Mouse (Mus musculus) bone marrow macrophage, adult 2 months (primary cell): ENCODE data around the gene Olfr601. TPM values are rescaled to one million over a fixed set of nuclear protein-coding genes. Genes with fewer than 3 reads are reported as not detected.
"Not testable (repeated sequence)": the region's sequence is repeated elsewhere in the genome, so short reads cannot be mapped to it uniquely, and the experiment has no call there.

Experiments
- H3K27ac ChIP-seq: 2 replicates; pipeline ENCODE4 v1.5.1; 2012; ENCODE audit warnings: low read depth, low read length; ENCODE audit not compliant: insufficient read depth
- H3K4me1 ChIP-seq: 2 replicates; pipeline ENCODE4 v1.6.1; 2012; ENCODE audit warnings: low read length; ENCODE audit not compliant: control insufficient read depth, insufficient read depth
- H3K4me3 ChIP-seq: 2 replicates; pipeline ENCODE4 v1.5.1; 2012; ENCODE audit warnings: mild to moderate bottlenecking, low read length, moderate library complexity; ENCODE audit not compliant: insufficient read depth
- CTCF ChIP-seq: IDR thresholded peaks from 2 replicates; pipeline ENCODE4 v1.5.1; 2012; ENCODE audit warnings: low read depth, mild to moderate bottlenecking, low read length, moderate library complexity
- POLR2A ChIP-seq: IDR thresholded peaks from 2 replicates; pipeline ENCODE4 v1.6.1; 2012; ENCODE audit warnings: mild to moderate bottlenecking, low read depth, low read length, borderline replicate concordance
- polyA plus RNA-seq: library from polyadenylated mRNA; stranded (reverse); fragments of >200 nt; gene quantifications from 2 replicates; pipeline ENCODE4 v1.2.4, GENCODE M21; 2012; ENCODE audit not compliant: missing spikeins, insufficient read depth, insufficient read length

Gene Olfr601
- not detected in 2 replicates for polyA plus RNA-seq

- Histone ChIP-seq H3K4me3 (no peak within 1 kb of the TSS), H3K4me1 (no peaks in the 10 kb centered on the region), H3K27ac (no peak within 1 kb of the TSS)
- TF ChIP-seq POLR2A, result no peak
- TF ChIP-seq CTCF, result no peak
Measured at GRCm38 (mm10) chr7:103362555-103362954, at the start of gene Olfr601. Gene Olfr601, minus strand, starts transcription at chr7:103362655.

DNA sequence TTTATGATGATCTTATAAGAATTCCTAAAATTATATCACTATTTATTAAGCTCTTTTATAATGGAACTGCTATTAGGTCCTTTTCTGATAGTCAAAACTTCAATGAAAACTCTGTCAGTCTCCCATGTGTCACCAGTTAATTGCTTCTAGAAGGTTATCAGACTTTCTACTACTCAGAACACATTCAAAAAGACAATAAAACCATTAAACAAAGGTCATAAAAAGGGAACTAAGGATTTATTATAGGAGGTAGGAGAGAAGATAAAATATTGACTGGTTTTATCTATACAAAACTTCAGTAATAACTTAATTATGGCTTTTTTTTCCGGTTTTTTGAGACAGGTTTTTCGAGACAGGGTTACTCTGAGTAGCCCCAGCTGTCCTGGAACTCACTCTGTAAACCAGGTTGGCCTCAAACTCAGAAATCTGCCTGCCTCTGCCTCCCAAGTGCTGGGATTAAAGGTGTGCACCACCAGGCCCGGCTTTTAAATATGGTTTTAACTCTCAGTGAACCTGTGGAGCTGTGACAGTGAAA is 44.1 kb upstream of the Olfr601 start:
- H3K4me3 ChIP-seq, H3K27ac ChIP-seq, H3K4me1 ChIP-seq: not testable (repeated sequence)

DNA sequence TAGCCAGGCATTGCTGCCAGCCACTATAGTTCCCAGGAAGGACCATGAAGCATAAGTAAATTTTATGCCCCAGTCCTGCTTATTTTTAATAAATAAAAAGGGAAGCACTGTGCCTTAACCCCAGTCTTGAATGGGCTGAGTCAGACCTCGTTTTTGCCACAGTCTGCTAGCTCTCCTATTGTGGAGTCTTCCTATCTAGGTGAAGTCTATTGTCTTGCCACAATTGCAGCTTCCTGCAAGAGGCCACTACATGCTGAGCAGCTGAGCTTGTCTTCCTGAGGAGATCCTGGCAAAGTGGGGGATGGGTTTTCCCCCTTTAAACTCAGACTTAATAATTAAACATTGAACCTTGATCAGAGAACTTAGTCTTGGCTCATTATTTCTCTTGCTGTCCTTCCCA is 36.5 kb upstream of the Olfr601 start:
- TF ChIP-seq POLR2A, result no peak
- no peak for TF ChIP-seq CTCF
- H3K4me3 ChIP-seq, result no peak overlapping the region
- no peak overlapping the region for H3K27ac ChIP-seq
- no peaks in the 10 kb centered on the region for H3K4me1 ChIP-seq

DNA sequence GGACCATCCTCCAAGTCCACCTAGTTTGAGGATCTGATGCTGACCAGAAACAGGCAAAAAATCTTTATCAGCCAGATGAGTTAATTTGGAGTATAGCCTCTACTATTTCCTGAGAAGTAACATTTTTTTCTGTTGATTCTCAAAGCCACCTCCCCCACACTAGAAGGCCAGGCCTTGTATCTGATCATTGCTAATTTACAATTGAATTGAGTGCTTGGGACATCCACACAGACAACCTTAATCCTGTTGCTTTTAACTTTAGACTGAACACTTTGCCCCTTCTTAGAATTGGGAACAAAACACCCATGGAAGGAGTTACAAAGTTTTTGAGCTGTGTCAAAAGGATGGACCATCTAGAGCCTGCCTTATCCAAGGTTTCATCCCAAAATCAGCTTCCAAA is 35.3 kb upstream of the Olfr601 start:
- Histone ChIP-seq H3K4me3 (no peak overlapping the region), H3K27ac (no peak overlapping the region), H3K4me1 (no peaks in the 10 kb centered on the region)
- TF ChIP-seq POLR2A (no peak), CTCF (no peak)

DNA sequence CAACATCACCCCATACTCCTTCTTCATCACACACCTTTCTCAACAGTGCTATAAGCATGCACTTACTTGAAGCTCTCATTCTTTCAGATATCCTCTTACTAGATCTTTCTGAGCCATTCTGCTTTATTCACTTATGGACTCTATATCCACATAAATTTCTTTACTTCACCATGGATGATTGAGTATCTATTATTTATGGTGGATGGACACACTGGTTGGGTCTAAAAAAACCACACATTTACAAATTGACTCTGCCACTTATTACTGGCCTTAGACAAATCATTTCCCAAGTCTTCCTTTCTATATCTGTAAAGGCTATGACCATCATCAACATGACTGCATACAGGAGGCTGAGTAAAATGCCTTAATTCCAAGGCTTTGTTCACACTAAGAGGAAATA is 23.6 kb upstream of the Olfr601 start, which contains the start of gene Olfr603:
Gene Olfr603 (minus strand): TSS at position 101 of the 400 bp plus-strand sequence.
- Histone ChIP-seq H3K4me1 (no peaks in the 10 kb centered on the region), H3K4me3 (no peak within 1 kb of the TSS), H3K27ac (no peak within 1 kb of the TSS)
- no peak for TF ChIP-seq CTCF

DNA sequence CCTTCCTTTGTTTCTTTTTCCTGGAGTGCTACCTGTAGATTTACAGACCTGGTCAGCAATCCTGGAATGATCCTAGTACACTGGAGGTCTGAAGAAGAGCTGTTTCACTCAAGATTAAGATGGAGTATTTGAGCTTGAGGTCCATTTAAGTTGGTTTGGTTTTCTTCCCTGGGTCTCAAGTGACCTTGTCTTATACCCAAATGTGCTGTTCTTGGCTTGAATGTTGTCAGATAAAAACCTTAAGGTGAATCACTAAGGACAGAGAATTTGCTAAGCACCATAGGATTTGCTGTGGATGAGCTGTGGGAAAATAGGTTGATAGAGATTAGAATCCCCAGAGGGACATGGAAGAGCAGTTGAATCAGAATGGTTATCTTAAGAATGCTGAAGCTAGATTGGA is 12.9 kb downstream of the Olfr601 start, which contains the start of gene Olfr600:
Gene Olfr600 (minus strand): TSS at position 101 of the 400 bp plus-strand sequence.
- TF ChIP-seq CTCF (no peak), POLR2A (no peak)
- Histone ChIP-seq H3K27ac (no peak within 1 kb of the TSS), H3K4me3 (no peak within 1 kb of the TSS), H3K4me1 (no peaks in the 10 kb centered on the region)

DNA sequence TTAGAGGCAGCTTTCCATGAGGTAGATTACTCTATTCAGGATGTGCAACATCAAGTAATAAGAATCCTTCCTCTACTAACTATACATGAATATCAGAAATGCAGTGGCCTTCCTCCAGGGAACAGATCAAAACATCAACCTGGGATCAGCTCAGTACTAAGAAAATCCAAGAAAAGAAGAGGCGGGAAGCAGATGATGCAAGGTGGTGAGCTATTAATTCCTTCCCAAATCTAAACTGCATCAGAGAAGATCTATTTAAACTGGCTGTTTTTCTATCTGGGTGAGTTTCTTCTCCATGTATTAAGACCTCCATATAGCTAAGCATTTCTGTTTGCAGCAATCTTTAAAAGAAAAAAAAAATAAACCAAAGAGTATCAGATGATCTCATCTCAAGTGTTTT is 26.8 kb downstream of the Olfr601 start, which contains the start of gene Olfr599:
Gene Olfr599 (plus strand): TSS at position 301 of the 400 bp plus-strand sequence.
- TF ChIP-seq CTCF, result no peak
- no peak for TF ChIP-seq POLR2A
- Histone ChIP-seq H3K4me1 (no peaks in the 10 kb centered on the region), H3K4me3 (no peak within 1 kb of the TSS), H3K27ac (no peak within 1 kb of the TSS)

DNA sequence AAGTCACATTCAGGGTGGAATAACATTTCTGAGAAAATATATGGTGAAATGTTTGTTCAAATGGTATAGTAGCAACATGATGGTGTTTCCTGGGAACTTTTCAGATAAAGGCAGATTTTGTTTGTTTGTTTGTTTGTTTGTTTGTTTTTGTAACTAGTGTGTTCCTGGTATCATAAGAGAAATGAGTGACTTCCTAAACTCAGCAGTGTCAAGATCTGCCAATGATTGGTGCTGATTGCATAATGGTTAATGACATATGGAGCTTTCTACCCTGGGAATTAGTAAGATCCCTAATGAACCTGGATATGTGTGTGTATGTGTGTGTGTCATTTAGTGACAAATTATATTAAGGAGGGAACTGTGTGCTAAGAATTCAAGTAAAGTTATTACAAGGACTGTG is 39.2 kb downstream of the Olfr601 start, which contains the start of gene Olfr598:
Gene Olfr598 (plus strand): TSS at position 301 of the 400 bp plus-strand sequence.
- no peak for TF ChIP-seq POLR2A
- TF ChIP-seq CTCF, result no peak
- Histone ChIP-seq H3K27ac (no peak within 1 kb of the TSS), H3K4me3 (no peak within 1 kb of the TSS), H3K4me1 (no peaks in the 10 kb centered on the region)

GRCm38 (mm10) chr7:103316015-103316414 is 46.4 kb downstream of the Olfr601 start, which contains the start of gene Olfr597:
Gene Olfr597, plus strand, starts transcription at chr7:103316315.
- not testable (repeated sequence) for H3K4me3 ChIP-seq, H3K27ac ChIP-seq, H3K4me1 ChIP-seq

Other genes starting within 250 kb of the Olfr601 start
- not detected in 2 replicates for gene Olfr586, start 237.0 kb downstream of the Olfr601 start, polyA plus RNA-seq
- gene Olfr588-ps1, start 221.8 kb downstream of the Olfr601 start, polyA plus RNA-seq, result not detected in 2 replicates
- not detected in 2 replicates for gene Olfr589, start 206.3 kb downstream of the Olfr601 start, polyA plus RNA-seq
- gene Olfr591, start 184.3 kb downstream of the Olfr601 start, polyA plus RNA-seq, result not detected in 2 replicates
- not detected in 2 replicates for gene Olfr592, start 177.9 kb downstream of the Olfr601 start, polyA plus RNA-seq
- gene Olfr593, start 150.8 kb downstream of the Olfr601 start, polyA plus RNA-seq, result not detected in 2 replicates
- not detected in 2 replicates for gene Olfr594, start 145.7 kb downstream of the Olfr601 start, polyA plus RNA-seq
- gene Usp17ld, start 110.2 kb downstream of the Olfr601 start, polyA plus RNA-seq, result not detected in 2 replicates
- not detected in 2 replicates for gene Olfr596, start 57.0 kb downstream of the Olfr601 start, polyA plus RNA-seq
- 0.29 TPM in 1 of 2 replicates, not detected in the other for gene Olfr597, start 46.3 kb downstream of the Olfr601 start, polyA plus RNA-seq
- not detected in 2 replicates for gene Olfr598, start 39.1 kb downstream of the Olfr601 start, polyA plus RNA-seq
- gene Olfr599, start 26.7 kb downstream of the Olfr601 start, polyA plus RNA-seq, result not detected in 2 replicates
- gene Olfr600, start 13.0 kb downstream of the Olfr601 start, polyA plus RNA-seq, result not detected in 2 replicates
- not detected in 2 replicates for gene Olfr603, start 23.5 kb upstream of the Olfr601 start, polyA plus RNA-seq
- not detected in 2 replicates for gene Usp17lc, start 52.4 kb upstream of the Olfr601 start, polyA plus RNA-seq
- not detected in 2 replicates for gene Olfr605, start 82.8 kb upstream of the Olfr601 start, polyA plus RNA-seq
- gene Olfr606, start 86.4 kb upstream of the Olfr601 start, polyA plus RNA-seq, result not detected in 2 replicates
- gene Olfr607, start 101.5 kb upstream of the Olfr601 start, polyA plus RNA-seq, result not detected in 2 replicates
- gene Olfr608, start 107.2 kb upstream of the Olfr601 start, polyA plus RNA-seq, result not detected in 2 replicates
- not detected in 2 replicates for gene Olfr609, start 135.4 kb upstream of the Olfr601 start, polyA plus RNA-seq
- not detected in 2 replicates for gene Olfr610, start 149.5 kb upstream of the Olfr601 start, polyA plus RNA-seq
- gene Olfr611, start 158.2 kb upstream of the Olfr601 start, polyA plus RNA-seq, result not detected in 2 replicates
- not detected in 2 replicates for gene Olfr612, start 180.1 kb upstream of the Olfr601 start, polyA plus RNA-seq
- gene Olfr613, start 185.4 kb upstream of the Olfr601 start, polyA plus RNA-seq, result not detected in 2 replicates
- not detected in 2 replicates for gene Olfr615, start 193.4 kb upstream of the Olfr601 start, polyA plus RNA-seq
- gene Olfr616, start 206.5 kb upstream of the Olfr601 start, polyA plus RNA-seq, result not detected in 2 replicates
- gene Olfr617, start 210.4 kb upstream of the Olfr601 start, polyA plus RNA-seq, result not detected in 2 replicates
- gene Olfr618, start 227.4 kb upstream of the Olfr601 start, polyA plus RNA-seq, result not detected in 2 replicates
- gene Olfr619, start 237.9 kb upstream of the Olfr601 start, polyA plus RNA-seq, result not detected in 2 replicates
- gene Olfr620, start 249.9 kb upstream of the Olfr601 start, polyA plus RNA-seq, result 0.19 and 0.27 TPM in 2 replicates